Mouse (Mus musculus): ENCODE data around the gene Klhl22. TPM values are rescaled to one million over a fixed set of nuclear protein-coding genes. Genes with fewer than 3 reads are reported as not detected.
"Not testable (repeated sequence)": the region's sequence is repeated elsewhere in the genome, so short reads cannot be mapped to it uniquely, and the experiment has no call there.

Gene Klhl22
- polyA plus RNA-seq, 1 experiment: 20.0 TPM

GRCm38 (mm10) chr16:17724448-17724847, 35.0 kb upstream of the Klhl22 start:
- TF ChIP-seq POLR2A (IDR thresholded peaks at IDR 0.05; ENCODE audit: low read depth, low read length) (no peak), CTCF (IDR thresholded peaks at IDR 0.05; ENCODE audit: extremely low read depth, insufficient read depth, insufficient read length, insufficient replicate concordance) (no peak)
- H3K4me3 ChIP-seq (ENCODE audit: extremely low read depth, insufficient read depth, insufficient read length): no peak overlapping the region
- WGBS: 96% methylated on average over 3 of the region's 3 CpGs
- no peaks in the 10 kb centered on the region for H3K27me3 ChIP-seq (ENCODE audit: control insufficient read depth, insufficient read depth, low read length)
- peaks cover 4% of the 10 kb centered on the region; the same call in 1 of the 2 replicates for H3K4me1 ChIP-seq (ENCODE audit: control insufficient read depth, insufficient read depth, insufficient read length)
- no peak overlapping the region for H3K27ac ChIP-seq (ENCODE audit: insufficient read depth, low read length)
- DNase-seq (ENCODE audit: low read depth in 1 of 2, low spot score in 2 of 2): no peak
- H3K36me3 ChIP-seq (ENCODE audit: control insufficient read depth, insufficient read depth, low read length): no peaks in the 10 kb centered on the region

GRCm38 (mm10) chr16:17727179-17727861, 32.1 kb upstream of the Klhl22 start:
- Histone ChIP-seq H3K27ac (ENCODE audit: insufficient read depth, low read length) (no peak overlapping the region), H3K4me3 (ENCODE audit: extremely low read depth, insufficient read depth, insufficient read length) (no peak overlapping the region), H3K27me3 (ENCODE audit: control insufficient read depth, insufficient read depth, low read length) (no peaks in the 10 kb centered on the region), H3K36me3 (ENCODE audit: control insufficient read depth, insufficient read depth, low read length) (no peaks in the 10 kb centered on the region), H3K4me1 (ENCODE audit: control insufficient read depth, insufficient read depth, insufficient read length) (peaks cover 4% of the 10 kb centered on the region; the same call in 1 of the 2 replicates)
- 14% methylated on average over 5 of the region's 5 CpGs for WGBS
- TF ChIP-seq CTCF (IDR thresholded peaks at IDR 0.05; ENCODE audit: extremely low read depth, insufficient read depth, insufficient read length, insufficient replicate concordance): peak; percentile 14; the same call in 1 of the 2 replicates
- TF ChIP-seq POLR2A (IDR thresholded peaks at IDR 0.05; ENCODE audit: low read depth, low read length): no peak; the same call in 1 of the 2 replicates
- peak; percentile 63 to 70 for DNase-seq (ENCODE audit: low read depth in 1 of 2, low spot score in 2 of 2)

GRCm38 (mm10) chr16:17729974-17730373, 29.4 kb upstream of the Klhl22 start:
- no peaks in the 10 kb centered on the region; the same call in 1 of the 2 replicates for H3K27me3 ChIP-seq (ENCODE audit: control insufficient read depth, insufficient read depth, low read length)
- TF ChIP-seq POLR2A (IDR thresholded peaks at IDR 0.05; ENCODE audit: low read depth, low read length): no peak
- no peak for TF ChIP-seq CTCF (IDR thresholded peaks at IDR 0.05; ENCODE audit: extremely low read depth, insufficient read depth, insufficient read length, insufficient replicate concordance)
- no peaks in the 10 kb centered on the region for H3K36me3 ChIP-seq (ENCODE audit: control insufficient read depth, insufficient read depth, low read length)
- DNase-seq (ENCODE audit: low read depth in 1 of 2, low spot score in 2 of 2): no peak
- H3K4me3 ChIP-seq (ENCODE audit: extremely low read depth, insufficient read depth, insufficient read length): no peak overlapping the region
- no peak overlapping the region for H3K27ac ChIP-seq (ENCODE audit: insufficient read depth, low read length)
- H3K4me1 ChIP-seq (ENCODE audit: control insufficient read depth, insufficient read depth, insufficient read length): peaks cover 4% of the 10 kb centered on the region; the same call in 1 of the 2 replicates

GRCm38 (mm10) chr16:17732021-17732420, 27.4 kb upstream of the Klhl22 start:
- Histone ChIP-seq H3K27me3 (ENCODE audit: control insufficient read depth, insufficient read depth, low read length) (no peaks in the 10 kb centered on the region; the same call in 1 of the 2 replicates), H3K27ac (ENCODE audit: insufficient read depth, low read length) (no peak overlapping the region), H3K4me3 (ENCODE audit: extremely low read depth, insufficient read depth, insufficient read length) (no peak overlapping the region), H3K36me3 (ENCODE audit: control insufficient read depth, insufficient read depth, low read length) (no peaks in the 10 kb centered on the region), H3K4me1 (ENCODE audit: control insufficient read depth, insufficient read depth, insufficient read length) (peaks cover 2% of the 10 kb centered on the region; the same call in 1 of the 2 replicates)
- 36% methylated on average over 3 of the region's 3 CpGs for WGBS
- no peak for DNase-seq (ENCODE audit: low read depth in 1 of 2, low spot score in 2 of 2)
- TF ChIP-seq POLR2A (IDR thresholded peaks at IDR 0.05; ENCODE audit: low read depth, low read length): no peak
- no peak for TF ChIP-seq CTCF (IDR thresholded peaks at IDR 0.05; ENCODE audit: extremely low read depth, insufficient read depth, insufficient read length, insufficient replicate concordance)

- TF ChIP-seq POLR2A (IDR thresholded peaks at IDR 0.05; ENCODE audit: low read depth, low read length) (no peak), CTCF (IDR thresholded peaks at IDR 0.05; ENCODE audit: extremely low read depth, insufficient read depth, insufficient read length, insufficient replicate concordance) (no peak)
- H3K4me3 ChIP-seq (ENCODE audit: extremely low read depth, insufficient read depth, insufficient read length): no peak overlapping the region
- no peaks in the 10 kb centered on the region for H3K36me3 ChIP-seq (ENCODE audit: control insufficient read depth, insufficient read depth, low read length)
- no peak for DNase-seq (ENCODE audit: low read depth in 1 of 2, low spot score in 2 of 2)
- no peaks in the 10 kb centered on the region for H3K4me1 ChIP-seq (ENCODE audit: control insufficient read depth, insufficient read depth, insufficient read length)
- no peaks in the 10 kb centered on the region; the same call in 1 of the 2 replicates for H3K27me3 ChIP-seq (ENCODE audit: control insufficient read depth, insufficient read depth, low read length)
- WGBS: 73% methylated on average over 6 of the region's 6 CpGs
- no peak overlapping the region for H3K27ac ChIP-seq (ENCODE audit: insufficient read depth, low read length)
Observed at GRCm38 (mm10) chr16:17732431-17732830, 27.0 kb upstream of the Klhl22 start.

- H3K27ac ChIP-seq (ENCODE audit: insufficient read depth, low read length): no peak within 1 kb of the TSS
- DNase-seq (ENCODE audit: low read depth in 1 of 2, low spot score in 2 of 2): no peak
- no peak within 1 kb of the TSS for H3K4me3 ChIP-seq (ENCODE audit: extremely low read depth, insufficient read depth, insufficient read length)
- H3K36me3 ChIP-seq (ENCODE audit: control insufficient read depth, insufficient read depth, low read length): no peaks in the 10 kb centered on the region
- 48% methylated on average over 3 of the region's 3 CpGs for WGBS
- H3K27me3 ChIP-seq (ENCODE audit: control insufficient read depth, insufficient read depth, low read length): no peaks in the 10 kb centered on the region; the same call in 1 of the 2 replicates
- no peak for TF ChIP-seq CTCF (IDR thresholded peaks at IDR 0.05; ENCODE audit: extremely low read depth, insufficient read depth, insufficient read length, insufficient replicate concordance)
- no peak for TF ChIP-seq POLR2A (IDR thresholded peaks at IDR 0.05; ENCODE audit: low read depth, low read length)
- H3K4me1 ChIP-seq (ENCODE audit: control insufficient read depth, insufficient read depth, insufficient read length): no peaks in the 10 kb centered on the region
Observed at GRCm38 (mm10) chr16:17732841-17733340, 26.5 kb upstream of the Klhl22 start, which contains the start of gene Med15. Med15 (minus strand) TSS chr16:17732891.

- WGBS: 75% methylated on average over 2 of the region's 2 CpGs
- H3K36me3 ChIP-seq (ENCODE audit: control insufficient read depth, insufficient read depth, low read length): no peaks in the 10 kb centered on the region
- no peaks in the 10 kb centered on the region for H3K4me1 ChIP-seq (ENCODE audit: control insufficient read depth, insufficient read depth, insufficient read length)
- no peak overlapping the region for H3K27ac ChIP-seq (ENCODE audit: insufficient read depth, low read length)
- no peaks in the 10 kb centered on the region; the same call in 1 of the 2 replicates for H3K27me3 ChIP-seq (ENCODE audit: control insufficient read depth, insufficient read depth, low read length)
- no peak for DNase-seq (ENCODE audit: low read depth in 1 of 2, low spot score in 2 of 2)
- TF ChIP-seq POLR2A (IDR thresholded peaks at IDR 0.05; ENCODE audit: low read depth, low read length): no peak
- no peak for TF ChIP-seq CTCF (IDR thresholded peaks at IDR 0.05; ENCODE audit: extremely low read depth, insufficient read depth, insufficient read length, insufficient replicate concordance)
- H3K4me3 ChIP-seq (ENCODE audit: extremely low read depth, insufficient read depth, insufficient read length): no peak overlapping the region
Observed at GRCm38 (mm10) chr16:17733646-17734045, 25.8 kb upstream of the Klhl22 start.

- 81% methylated on average over 6 of the region's 6 CpGs for WGBS
- not testable (repeated sequence) for DNase-seq (ENCODE audit: low read depth in 1 of 2, low spot score in 2 of 2); H3K4me3 ChIP-seq (ENCODE audit: extremely low read depth, insufficient read depth, insufficient read length); H3K4me1 ChIP-seq (ENCODE audit: control insufficient read depth, insufficient read depth, insufficient read length); H3K27me3 ChIP-seq (ENCODE audit: control insufficient read depth, insufficient read depth, low read length); H3K27ac ChIP-seq (ENCODE audit: insufficient read depth, low read length); H3K36me3 ChIP-seq (ENCODE audit: control insufficient read depth, insufficient read depth, low read length)
Observed at GRCm38 (mm10) chr16:17734872-17735271, 24.5 kb upstream of the Klhl22 start.

All from spleen, adult 2 months (tissue).